Mouse (Mus musculus): Measurements from ENCODE around the gene Cpt1a. TPM values are rescaled to one million over a fixed set of nuclear protein-coding genes. Genes with fewer than 3 reads are reported as not detected.

Cpt1a gene
- polyA plus RNA-seq, 3 experiments from 2014 or later: 19.7 to 29.2 (median 20.9) TPM

GRCm38 (mm10) chr19:3431066-3431465, 108.9 kb downstream of the Cpt1a start:
- no peak for ATAC-seq

DNA sequence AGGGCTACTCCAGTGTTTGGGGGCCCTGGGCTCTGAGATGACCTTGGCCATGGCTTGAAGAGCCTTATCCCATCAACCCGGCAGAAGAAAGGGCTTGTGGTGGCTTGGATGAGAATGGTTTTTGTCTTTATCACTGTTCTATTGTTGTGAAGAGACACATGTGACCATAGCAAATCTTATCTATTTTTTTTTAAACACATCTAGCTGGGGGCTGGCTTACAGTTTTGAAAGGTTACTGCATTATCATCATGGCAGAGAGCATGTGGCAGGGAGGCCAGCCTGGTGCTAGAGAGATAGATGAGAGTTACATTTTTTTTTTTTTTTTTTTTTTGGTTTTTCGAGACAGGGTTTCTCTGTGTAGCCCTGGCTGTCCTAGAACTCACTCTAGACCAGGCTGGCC, 109.8 kb downstream of the Cpt1a start:
- ATAC-seq: no peak

GRCm38 (mm10) chr19:3434124-3434523, 112.0 kb downstream of the Cpt1a start:
- ATAC-seq: no peak

DNA sequence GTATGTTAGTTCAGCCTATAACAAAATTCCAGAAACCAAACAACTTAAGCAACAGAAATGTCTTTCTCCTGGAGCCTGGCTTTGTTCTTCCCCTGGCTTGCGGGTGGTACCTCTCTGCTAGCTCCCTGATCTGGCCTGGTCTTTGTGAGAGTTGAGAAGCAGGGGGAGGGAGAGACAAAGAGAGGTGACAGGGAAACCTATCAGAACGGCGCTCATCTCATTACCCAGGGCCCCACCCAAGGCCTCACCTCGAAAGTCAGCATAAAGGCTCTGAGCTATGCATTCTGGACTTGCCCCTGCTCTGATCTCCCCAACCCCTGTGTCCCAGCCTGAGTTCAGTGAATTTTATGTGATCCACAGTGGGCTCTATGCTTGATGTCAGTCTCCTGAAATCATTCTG, 112.5 kb downstream of the Cpt1a start:
- ATAC-seq: no peak

Other genes starting within 250 kb of the Cpt1a start
- 100 to 1,000 TPM; 106 to 127 (median 110) TPM for gene Mrpl21, start 39.4 kb upstream of the Cpt1a start, polyA plus RNA-seq (2017; shearing (Covaris generic))
- 1 to 10 TPM; 4.2 to 5.8 (median 4.8) TPM for gene Ighmbp2, start 39.3 kb upstream of the Cpt1a start, polyA plus RNA-seq (2017; shearing (Covaris generic))
- not detected for gene Tesmin, start 66.5 kb downstream of the Cpt1a start, polyA plus RNA-seq (2017; shearing (Covaris generic))
- gene Gal, start 92.2 kb downstream of the Cpt1a start, polyA plus RNA-seq (2017; shearing (Covaris generic)): 10 to 100 TPM in 1 of 3 experiments, 1 to 10 TPM in 1, under 1 TPM in 1; 0.74 to 15.2 (median 1.3) TPM